Mouse (Mus musculus) lung, postnatal 4 days (tissue): Measurements from ENCODE around the gene Cldn18.

Experiments
- DNase-seq, 2 experiments: peaks; one replicate each; pipeline ENCODE4 v3.0.0; 2021

The Cldn18 gene

DNA sequence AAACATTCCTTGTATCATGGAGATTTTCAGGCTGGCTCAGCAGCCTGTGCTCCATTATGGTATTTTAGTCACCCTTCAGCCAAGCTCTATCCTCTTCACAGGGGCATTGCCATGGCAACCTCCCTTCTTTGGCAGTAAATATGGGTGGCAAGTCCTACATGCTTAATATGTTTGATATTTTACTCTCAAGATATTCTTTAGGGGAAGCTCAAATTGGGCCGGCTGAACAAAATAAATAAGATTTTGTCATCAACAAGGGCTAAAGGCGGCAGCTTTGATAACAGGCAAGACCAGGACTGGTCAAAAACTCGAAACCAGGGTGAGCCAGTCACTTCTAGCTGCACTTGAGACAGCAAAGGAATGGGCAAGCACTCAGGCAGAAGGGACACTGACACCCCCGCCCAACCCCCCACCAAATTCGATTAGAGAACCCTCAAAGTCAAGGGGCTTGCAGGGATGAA, 32.0 kb downstream of the Cldn18 start:
- peak; percentile 79 to 90 for DNase-seq

DNA sequence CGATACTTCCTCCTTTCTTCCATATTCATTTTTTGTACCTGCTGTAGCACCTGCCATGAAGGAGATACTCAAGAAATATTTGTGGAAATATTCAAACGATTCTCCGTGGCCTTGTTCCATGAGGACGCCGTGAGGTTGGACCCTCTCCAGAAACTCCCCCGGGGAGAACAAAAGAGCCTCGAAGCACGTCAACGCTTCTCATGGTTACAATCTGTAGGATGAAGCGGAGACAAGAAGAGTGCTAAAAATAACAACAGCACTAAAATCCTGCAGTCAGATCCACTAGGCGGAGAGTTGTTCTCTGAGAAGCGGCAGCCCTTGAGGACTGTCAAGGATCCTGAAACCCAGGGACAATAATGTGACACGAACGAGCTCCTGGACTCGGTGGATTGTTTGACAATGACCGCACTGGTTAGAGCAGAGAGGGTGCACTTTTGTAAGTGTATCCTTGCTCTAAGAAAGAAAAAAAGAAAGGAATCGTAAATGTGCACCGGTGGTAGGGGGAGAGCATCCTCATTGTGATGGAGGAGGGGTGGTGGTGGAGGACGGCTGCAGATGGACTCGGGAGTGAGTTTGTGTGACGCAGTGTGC, 35.0 kb downstream of the Cldn18 start:
- peak; percentile 38 to 56 for DNase-seq

DNA sequence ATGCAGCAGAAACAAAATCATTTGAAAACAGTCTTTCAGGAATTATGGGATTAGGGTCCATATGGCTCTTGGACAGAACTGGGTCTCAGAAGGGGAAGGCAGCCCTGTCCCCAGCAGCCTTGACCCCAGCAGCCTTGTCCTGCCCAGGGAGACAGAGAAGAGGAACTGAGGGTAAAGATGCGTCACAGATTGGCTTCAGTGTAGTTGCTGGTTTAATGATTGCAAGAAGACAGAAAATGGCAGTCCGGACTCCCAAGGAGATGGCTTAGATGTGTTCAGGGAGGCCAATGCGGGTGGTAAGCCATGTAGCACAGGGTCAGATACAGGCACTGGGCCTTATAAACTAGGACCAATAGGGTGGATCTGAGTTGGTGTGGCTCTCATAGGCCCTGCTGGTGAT, 41.4 kb downstream of the Cldn18 start:
- DNase-seq, result no peak

DNA sequence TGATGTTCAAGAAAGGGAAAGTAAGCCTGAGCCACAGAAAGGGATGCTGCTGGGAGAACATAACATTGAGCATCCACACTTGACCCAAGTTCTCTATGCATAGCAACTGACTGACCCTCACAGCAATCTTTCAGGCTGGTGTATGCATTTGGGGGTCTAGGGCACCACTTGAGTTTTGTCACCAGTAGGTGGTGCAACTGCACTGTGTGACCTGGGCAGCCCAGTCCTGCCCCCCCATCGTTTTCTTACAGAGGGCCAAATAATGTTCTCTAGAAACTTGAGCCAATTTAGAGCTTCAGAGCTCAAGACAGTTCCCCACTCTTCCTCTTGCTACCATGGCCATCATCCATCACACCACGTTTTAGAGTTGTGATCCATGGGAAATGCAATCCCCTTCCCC, 45.5 kb downstream of the Cldn18 start:
- peak in 1 of 2 experiments; percentile 40 for DNase-seq

DNA sequence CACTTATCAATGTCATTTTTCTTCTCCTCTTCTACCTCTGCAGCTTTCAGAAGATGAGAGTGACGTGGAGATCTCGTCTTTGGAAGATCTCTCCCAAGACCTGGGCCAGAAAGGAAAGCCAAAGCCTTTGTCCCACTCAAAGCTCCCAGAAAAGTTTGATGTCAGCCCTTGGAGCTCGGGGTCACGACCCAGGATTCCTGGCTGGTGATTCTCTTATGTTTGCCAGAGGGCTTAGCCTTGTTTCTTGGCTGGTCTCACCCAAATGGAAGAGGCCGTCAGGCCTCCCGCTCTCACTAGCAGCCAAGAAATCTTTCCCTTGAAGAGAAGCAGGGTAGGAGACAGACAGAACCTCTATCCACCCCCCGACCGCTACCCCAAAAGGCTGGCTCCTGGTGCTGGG, 49.5 kb downstream of the Cldn18 start:
- peak; percentile 47 to 71 for DNase-seq

DNA sequence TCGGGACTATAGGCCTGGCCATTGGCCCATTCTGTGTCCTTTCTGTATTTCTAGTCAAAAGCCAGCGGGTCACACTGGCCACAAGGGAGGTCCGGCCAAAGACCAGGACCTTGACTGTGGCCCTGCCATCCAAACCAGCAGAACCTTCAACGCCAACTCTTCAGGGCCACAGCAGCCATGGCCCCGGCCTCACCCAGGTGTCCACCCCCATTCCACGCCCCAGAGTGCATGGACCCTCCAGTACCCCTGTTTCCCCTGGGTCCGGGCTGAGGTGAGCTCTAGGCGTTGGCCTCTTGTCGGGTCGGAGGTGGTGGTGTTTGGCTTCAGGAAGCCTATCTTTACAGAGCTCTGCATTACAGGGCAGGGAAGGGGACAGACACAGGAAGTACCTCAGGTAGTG, 54.2 kb downstream of the Cldn18 start:
- DNase-seq, result no peak

DNA sequence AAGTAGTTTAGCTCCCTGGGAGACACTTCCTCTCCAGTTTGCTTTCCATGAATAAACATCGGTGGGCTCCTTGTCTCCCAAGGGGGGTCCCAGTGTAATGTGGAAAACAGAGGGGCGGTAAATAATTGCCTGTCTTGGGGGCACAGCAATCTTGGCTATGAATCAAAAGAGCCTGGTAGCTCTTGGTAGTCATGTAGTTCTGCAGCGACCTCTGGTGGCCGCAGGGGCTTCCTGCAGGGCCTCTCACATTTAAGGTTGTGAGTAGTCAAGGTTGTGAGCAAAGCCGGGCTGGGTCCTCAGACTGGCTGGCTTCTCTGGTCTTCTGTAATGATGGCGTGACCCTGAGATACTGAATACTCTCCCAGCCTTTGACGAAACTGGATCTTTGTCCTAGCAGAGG, 54.7 kb downstream of the Cldn18 start:
- peak; percentile 61 to 67 for DNase-seq

DNA sequence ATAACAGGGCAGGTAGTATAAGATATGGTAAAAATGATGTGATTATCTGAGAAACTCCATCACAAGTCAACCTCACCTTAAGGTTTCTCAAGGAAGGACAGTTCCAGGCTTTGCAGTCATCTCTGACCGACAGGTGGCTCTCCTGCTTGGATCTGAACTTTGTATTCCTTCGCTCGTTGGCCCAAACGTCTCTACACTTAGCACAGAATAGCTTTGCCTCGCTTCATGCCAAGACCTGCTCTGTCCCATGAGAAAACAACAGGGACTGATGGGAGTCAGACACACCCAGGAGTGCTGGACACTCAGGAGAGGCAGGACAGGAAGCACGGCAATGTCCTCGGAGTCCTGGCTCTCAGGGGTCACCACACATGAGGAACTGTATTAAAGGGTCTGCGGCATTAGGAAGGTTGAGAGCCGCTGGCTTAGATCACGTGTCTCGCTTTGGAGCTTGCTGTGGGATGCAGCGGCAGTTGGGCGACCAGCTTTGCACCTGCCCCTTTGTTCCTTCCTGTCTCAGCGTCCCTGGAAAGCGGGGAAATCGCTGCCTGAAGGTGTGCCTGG, 55.4 kb downstream of the Cldn18 start:
- no peak for DNase-seq

DNA sequence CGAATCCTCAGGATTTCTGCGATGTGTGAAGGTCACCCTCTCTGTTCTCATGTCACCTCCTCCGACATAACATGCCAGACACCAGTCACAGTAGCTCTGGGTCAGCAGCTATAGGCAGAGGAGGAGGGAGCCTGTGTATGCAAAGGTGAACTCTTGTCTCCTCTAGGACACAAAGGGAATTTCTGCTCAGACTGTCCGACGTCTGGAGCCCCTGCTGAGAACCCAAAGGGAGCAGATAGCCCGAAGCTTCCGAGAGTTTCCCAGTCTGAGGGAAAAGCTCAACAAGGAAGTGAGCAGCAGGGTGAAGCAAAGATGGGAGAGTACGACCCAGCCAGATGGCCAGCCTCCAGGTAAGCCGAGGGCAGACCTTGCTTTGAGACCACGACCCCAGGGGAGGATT, 56.3 kb downstream of the Cldn18 start:
- no peak for DNase-seq

DNA sequence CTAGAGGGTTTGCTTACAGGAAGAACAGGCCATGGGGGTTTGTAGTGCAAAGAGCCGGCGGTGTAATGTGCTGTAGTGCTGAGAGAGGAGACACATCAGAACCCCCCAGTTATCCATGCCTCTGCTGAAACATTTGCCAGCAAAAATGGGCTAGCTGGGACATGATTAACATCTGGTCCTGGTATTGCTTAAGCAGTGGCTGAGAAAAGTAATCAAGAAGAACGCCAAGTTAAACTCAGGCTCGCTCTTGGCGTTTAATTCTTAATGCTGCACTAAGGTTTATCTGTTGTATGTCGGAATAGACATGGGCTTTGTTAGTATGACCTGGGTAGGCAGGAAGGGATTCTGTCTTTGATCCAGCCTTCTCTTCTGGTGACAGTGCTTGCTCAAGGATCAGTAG, 71.0 kb downstream of the Cldn18 start:
- DNase-seq, result no peak

DNA sequence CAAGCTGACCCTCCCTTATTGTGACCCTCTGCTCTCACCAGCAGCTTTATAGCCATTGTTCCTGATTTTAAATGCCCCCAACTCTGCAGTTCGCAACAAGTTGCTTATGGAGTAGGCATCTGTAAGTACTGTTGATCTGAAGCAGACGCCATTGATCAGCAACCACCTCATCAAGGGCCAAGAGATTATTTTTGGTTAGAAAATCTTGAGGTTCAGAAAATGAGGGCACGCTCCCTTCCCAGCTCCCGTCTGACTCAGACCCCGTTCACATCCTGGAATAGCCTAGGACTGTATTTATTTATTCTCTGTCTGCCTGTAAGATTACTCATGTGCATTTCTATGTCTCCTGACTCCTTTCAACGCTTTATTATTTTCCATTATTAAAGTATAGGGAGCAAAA, 71.7 kb downstream of the Cldn18 start:
- peak; percentile 36 to 56 for DNase-seq

DNA sequence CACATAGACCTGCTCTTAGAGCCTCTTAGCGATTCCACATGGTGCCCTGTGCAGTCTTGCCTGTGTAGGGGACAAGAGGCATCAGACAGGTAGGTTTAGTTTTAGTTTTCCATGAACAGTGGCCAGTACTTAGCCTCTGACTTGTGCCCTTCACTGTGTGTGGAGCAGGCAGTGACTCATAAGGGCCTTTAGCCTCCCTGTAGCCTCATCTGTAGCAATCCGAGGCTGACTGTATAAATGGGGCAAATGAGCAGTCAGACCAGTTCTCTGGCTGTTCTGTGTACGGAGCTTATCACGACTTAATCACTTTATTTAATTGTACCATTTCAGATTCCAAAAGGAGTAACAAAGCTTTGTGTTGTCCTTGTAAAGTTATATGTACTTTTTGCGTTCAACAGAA, 77.1 kb downstream of the Cldn18 start:
- no peak for DNase-seq
